Mouse (Mus musculus) heart, postnatal 4 days (tissue): Measurements from ENCODE around the gene Capn11. TPM values are rescaled to one million over a fixed set of nuclear protein-coding genes. Genes with fewer than 3 reads are reported as not detected.

Experiments
- DNase-seq: peaks from one replicate; pipeline ENCODE4 v3.0.0; 2021
- total RNA-seq, 2 experiments: library from RNA; stranded (reverse); gene quantifications; 2 replicates each; pipeline ENCODE4 v1.2.3; 2021

Gene Capn11
- total RNA-seq, 2 experiments from 2014 or later = 1.3 TPM; not detected in 1

- DNase-seq = no peak
Measured at GRCm38 (mm10) chr17:45682843-45683242, 23.7 kb upstream of the Capn11 start.

DNA sequence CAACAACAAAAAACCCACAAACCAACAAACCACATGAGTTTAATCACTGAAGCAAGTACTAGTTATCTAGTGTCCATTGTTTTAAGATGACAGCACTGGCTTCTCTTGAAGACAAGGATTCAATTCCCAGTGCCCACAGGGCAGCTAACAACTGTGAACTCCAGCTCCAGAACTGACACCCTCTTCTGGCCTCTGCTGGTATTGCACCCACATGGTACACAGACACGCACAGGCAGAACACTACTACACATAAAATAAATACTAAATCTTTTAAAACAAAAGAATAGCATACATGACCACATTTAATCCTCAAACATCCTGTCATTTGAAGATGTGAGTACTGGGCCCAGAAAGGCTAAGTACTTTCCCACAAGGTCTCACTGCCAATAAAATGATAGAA is 22.5 kb upstream of the Capn11 start:
- peak; percentile 52 for DNase-seq

- DNase-seq = peak; percentile 69
Measured at GRCm38 (mm10) chr17:45680391-45680980, 21.4 kb upstream of the Capn11 start.

DNA sequence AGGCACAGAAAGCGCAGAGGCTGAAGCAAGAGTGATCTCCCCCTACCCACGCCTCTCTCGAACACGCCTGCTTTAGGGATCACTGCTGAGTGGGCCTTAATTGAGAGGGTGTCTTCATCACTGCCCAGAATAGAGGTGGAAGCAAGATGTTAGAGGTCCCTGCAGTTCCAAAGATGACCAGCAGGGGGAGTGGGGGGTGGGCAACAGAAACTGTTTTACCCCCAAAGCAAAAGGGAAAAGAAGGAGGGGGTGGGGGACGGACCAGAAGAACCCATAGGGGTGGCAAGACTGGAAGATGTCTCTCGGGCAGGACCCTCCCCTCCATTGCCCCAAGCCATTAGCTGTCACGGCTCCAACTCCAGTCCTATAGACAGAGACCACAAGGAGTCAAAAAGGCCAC is 19.0 kb upstream of the Capn11 start:
- peak; percentile 84 for DNase-seq

GRCm38 (mm10) chr17:45672598-45672997 is 13.5 kb upstream of the Capn11 start:
- no peak for DNase-seq

- no peak for DNase-seq
Measured at GRCm38 (mm10) chr17:45671821-45672220, 12.7 kb upstream of the Capn11 start.

DNA sequence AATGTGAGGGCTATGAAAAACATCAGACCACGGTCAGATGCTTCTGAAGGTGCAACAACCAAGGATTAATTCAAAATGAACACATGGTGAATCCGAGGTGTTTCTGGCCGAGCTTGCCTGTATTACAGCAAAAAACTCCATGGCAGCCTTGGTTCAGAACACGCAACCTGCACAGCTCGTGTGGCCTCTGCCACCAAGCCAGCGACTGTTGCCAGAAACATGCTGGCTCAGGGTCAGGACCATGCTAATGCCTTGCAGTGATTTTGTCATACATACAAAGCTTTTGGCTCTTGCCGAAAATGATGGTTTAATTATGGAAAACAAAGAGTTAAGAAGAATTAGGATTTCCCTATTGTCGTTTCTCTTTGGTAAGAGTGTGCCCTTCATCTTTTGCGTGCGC is 8.9 kb upstream of the Capn11 start:
- no peak for DNase-seq

DNA sequence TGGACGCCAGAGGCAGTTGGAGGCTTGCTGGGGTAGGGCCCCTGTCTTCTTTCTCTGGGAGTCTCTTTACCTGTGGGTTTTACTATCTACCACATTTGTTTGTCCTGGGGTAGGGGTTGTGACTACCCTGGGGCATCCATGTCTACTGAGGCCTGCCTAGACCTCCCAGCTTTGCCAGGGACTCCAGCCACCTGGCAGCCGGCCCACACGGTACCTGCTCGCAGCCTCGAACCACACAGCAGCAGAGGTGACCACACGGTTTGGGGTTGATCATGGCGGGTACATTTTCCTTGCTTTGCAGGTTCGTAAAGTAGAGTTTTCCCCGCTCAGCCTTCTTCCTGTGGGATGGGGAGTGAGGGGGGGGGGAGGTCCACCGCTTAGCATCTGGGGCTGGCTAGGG is 8.4 kb upstream of the Capn11 start:
- no peak for DNase-seq

DNA sequence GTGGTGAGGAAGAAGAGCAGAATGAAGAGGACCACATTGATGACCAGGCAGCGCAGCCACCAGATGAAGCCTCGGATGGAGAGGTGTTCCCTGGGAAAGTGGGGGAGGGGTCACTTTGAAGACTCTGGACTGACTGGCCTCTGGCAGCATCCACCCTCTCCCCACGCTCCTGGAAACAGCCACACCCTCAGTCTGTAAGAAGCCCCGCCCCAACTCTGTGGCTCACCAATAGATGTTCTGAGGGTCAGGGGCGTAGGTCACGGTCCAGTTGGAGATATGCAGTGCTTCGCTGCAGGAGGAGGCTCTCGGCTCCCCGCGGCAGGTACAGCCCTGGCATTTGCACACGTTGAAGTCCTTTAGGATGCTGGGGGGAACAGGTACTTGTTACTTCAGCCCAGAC is 7.0 kb upstream of the Capn11 start:
- no peak for DNase-seq

DNA sequence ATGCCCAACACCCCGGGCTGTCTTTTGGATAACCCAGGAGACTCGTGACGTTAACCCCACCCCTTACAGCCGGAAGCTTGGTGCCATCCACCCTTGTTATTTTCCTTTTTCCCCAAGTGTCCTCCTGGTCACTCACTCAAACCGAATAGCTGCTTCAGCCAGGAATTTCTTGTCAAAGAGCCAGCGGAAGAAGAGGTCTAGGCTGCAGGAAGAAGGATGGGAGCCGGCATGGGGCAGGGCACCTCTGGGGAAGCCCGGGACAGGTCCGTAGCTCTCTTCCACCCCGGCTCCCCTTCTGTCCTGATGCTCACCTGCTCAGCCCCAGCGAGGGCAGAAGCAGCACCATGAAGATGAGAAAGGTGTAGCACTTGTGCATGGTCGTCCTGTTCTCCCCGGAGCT is 5.5 kb upstream of the Capn11 start:
- DNase-seq = no peak

- peak; percentile 89 for DNase-seq
Measured at GRCm38 (mm10) chr17:45663106-45663919, 4.2 kb upstream of the Capn11 start.

DNA sequence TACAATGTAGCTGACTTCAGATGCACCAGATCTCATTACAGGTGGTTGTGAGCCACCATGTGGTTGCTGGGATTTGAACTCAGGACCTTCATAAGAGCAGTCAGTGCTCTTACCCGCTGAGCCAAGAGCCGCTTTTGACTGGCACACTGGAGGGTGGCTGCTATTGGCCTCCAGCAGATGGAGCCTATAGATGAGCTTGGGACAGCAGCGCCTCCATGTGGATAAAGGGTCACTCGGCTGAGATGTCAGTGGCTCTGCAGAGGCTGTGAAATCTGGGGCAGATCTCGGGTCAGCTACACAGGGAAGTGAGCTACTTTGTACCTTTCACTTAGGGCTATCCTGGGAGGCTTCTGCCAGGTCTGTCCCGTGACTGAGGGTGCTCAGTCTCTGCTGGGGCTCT is 3.3 kb downstream of the Capn11 start:
- peak; percentile 42 for DNase-seq

DNA sequence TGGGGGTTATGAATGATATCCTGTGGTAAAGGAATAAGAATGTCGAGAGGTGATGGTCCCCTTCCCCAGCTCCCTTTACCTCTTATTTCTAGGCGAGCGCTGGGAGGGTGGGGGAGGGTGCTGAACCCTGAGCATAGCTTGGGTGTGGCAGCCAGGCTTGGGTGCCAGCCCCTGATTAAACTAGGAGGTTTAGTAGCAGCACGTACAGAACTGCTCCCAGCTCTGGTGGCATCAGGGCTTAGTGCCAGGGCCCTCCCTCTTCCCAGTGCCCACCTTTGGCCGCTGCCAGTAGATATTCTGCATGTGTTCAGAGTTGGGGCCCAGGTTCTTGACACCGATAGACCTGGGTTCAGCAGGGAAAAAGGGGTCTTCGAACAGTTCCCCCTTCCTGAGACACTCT is 5.9 kb downstream of the Capn11 start:
- DNase-seq = no peak

DNA sequence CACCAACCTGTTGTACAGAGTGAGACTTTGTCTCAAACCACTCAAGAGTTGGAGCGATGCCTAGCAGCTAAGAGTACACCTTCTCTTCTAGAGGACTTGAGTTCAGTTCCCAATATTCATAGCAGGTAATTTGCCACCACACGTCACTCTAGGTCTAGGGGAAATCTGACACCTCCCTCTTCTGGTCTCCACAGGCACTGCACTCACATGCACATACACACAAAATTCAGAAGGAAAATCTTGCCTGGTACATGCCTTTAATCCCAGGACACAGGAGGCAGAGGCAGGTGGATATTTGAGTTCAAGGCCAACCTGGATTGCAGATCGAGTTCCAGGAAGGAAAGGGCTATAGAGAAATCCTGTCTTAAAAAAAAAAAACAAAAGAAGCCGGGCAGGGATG is 14.9 kb downstream of the Capn11 start:
- no peak for DNase-seq

GRCm38 (mm10) chr17:45642701-45643100 is 16.4 kb downstream of the Capn11 start:
- DNase-seq = peak; percentile 82

DNA sequence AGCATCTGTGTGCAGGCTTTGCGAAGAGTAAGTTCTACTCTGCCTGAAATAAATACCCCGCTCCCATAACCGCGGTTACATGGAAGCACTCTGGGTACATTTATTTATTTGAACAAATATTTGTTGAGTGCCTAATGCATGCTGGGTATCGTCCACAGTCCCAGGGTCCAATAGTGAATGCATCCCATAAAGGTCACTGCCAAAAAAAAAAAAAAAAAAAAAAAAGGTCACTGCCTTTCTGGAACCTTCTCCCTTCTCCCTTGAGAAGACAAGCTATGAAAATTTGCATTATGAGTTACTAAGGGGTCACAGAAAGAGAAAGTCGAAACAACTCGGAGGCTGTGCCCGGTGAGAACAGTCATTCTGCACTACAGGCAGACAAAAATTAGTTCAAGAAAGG is 17.1 kb downstream of the Capn11 start:
- DNase-seq = no peak

DNA sequence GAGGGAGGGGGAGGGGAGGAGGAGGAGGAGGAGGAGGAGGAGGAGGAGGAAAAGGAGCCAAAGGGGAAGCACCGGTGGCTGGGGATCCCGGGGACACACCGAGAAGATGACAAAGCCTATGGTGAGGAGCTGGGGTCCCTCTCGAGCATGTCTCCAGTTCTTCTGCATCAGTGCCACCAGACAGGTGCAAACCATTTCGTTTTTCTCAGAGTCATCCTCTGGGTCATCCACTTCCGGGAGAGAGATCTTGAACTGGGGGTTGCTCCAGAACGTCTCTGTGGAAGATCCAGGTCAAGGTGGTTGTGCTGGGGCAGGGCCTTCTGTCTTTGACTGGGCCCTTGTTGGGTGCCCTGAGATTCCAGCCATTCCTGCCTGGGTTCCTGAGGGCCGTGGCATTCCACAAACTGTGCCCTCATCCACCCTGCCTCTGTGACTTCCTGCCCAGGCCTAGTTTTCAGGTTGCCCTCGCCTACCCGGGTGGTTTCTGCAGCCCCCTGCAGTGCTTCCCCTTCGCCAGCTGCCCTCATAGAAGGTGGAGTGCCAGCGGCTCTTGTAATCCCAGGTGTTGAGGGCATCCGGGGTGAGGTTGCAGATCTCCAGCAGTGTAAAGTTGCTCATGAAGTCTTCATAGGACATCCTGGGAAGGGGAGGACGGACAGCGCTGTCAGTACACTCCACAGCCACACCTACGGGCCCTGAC is 20.4 kb downstream of the Capn11 start:
- no peak for DNase-seq

DNA sequence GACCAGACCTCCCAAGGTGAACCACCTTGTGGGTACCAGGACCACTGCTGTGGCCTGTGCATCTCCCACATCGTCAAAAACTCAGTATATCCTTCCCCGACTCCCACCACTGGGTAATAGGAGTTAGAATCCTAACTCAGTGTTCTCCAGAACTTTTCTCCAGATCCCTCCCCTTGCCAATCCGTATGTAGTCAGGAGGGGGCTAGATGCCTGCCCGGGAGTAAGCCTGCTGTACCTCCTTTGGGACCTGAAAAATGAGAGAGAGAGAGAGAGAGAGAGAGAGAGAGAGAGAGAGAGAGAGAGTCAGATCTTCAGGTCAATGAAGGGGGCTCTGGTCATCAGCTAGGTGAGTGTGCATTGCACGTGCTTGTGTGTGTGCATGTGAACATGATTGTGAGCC is 25.1 kb downstream of the Capn11 start:
- no peak for DNase-seq

DNA sequence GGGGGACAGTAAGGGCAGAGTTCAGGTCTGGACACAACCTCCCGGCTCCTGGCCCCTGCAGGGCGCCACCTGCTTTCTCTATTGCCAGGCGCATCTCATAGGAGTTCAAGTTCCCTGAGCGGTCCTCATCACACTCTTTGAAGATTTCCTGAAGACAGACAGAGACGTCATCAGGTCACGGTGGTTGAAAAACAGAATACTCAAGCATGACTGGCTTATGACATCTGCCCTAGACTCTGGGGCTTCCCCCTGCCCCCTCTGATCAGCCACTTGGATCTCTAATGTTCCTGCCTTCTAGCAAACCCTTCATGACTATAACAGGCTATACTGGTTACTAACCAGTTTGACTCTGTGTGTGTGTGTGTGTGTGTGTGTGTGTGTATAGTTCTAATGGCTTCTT is 27.2 kb downstream of the Capn11 start:
- DNase-seq = no peak

DNA sequence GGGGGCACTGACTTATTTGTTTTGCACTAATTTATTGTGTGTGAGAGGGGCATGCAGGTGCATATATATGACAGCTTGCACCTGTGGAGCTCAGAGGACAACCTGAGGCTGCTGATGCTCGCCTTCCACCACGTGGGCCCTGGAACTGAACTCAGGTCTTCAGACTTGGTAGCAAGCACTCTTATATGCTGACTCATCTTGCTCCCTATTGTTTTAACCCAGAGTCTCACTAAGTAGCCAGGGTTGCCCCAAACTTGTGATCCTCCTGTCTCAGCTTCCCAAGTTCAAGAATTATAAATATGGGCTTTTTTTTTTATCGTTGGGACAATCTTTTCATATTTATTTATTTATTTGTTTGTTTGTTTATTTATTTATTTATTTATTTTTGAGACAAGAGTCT is 28.1 kb downstream of the Capn11 start:
- no peak for DNase-seq

DNA sequence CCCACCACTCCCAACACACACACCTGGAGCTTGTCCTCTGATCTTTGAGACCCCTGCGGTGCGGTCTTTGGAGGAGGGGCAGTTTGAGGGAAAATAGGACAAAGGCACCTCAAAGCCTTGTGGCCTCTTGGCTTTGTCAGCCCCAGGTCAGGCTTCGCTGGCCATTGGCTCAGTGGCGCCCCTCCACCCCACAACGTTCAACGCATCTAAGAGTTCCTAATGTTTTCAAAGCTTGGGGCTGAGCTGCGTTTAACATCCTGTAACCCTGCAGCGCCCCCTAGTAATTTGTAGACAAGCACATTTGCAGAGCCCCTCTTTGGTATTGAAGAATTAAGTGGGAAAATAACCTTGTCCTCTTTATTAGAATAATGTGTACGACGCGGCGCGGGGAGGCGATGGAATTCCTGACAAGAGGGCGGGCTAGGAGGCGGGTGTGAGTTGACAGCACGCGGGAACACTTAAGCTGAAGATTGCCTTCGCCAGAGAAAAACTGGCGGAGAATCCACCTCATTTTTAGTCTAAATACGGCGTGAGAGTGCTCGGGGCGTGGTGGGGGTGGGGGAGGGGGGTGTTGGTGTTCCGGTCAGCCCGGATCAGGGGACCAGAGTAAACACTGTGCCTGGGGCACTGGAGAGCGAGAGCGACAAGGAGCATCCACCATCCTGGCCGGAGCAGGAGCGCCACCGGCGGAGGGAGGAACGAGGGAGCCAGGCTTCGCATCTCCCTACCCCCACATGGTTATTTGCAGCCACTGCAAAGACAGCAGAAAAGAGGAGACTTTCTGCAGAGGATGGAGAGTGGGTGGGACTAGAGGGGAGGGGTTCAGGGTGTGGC is 29.0 kb downstream of the Capn11 start:
- DNase-seq = peak; percentile 75
